Mouse (Mus musculus) heart, postnatal 0 days (tissue): ENCODE results near the gene Grm8.

ENCODE experiments used
- CTCF ChIP-seq: IDR thresholded peaks from 2 replicates; pipeline ENCODE4 v1.5.1; 2016; ENCODE audit warnings: antibody characterized with exemption, control low read depth, low read depth
- EP300 ChIP-seq: IDR thresholded peaks from 2 replicates; pipeline ENCODE4 v1.6.1; 2016; ENCODE audit warnings: antibody characterized with exemption, low read depth

GRCm38 (mm10) chr6:27798735-27799134, 336.2 kb downstream of the Grm8 start:
- no peak for TF ChIP-seq CTCF
- no peak for TF ChIP-seq EP300
